Mouse (Mus musculus) cerebellum, postnatal 4 days (tissue): ENCODE data around the gene Plekha6.

ENCODE experiments used
- DNase-seq, 2 experiments: peaks; one replicate each; pipeline ENCODE4 v3.0.0; 2022; ENCODE audit warnings: low spot score in 2 of 2, mixed read lengths in 1 of 2

Gene Plekha6

DNA sequence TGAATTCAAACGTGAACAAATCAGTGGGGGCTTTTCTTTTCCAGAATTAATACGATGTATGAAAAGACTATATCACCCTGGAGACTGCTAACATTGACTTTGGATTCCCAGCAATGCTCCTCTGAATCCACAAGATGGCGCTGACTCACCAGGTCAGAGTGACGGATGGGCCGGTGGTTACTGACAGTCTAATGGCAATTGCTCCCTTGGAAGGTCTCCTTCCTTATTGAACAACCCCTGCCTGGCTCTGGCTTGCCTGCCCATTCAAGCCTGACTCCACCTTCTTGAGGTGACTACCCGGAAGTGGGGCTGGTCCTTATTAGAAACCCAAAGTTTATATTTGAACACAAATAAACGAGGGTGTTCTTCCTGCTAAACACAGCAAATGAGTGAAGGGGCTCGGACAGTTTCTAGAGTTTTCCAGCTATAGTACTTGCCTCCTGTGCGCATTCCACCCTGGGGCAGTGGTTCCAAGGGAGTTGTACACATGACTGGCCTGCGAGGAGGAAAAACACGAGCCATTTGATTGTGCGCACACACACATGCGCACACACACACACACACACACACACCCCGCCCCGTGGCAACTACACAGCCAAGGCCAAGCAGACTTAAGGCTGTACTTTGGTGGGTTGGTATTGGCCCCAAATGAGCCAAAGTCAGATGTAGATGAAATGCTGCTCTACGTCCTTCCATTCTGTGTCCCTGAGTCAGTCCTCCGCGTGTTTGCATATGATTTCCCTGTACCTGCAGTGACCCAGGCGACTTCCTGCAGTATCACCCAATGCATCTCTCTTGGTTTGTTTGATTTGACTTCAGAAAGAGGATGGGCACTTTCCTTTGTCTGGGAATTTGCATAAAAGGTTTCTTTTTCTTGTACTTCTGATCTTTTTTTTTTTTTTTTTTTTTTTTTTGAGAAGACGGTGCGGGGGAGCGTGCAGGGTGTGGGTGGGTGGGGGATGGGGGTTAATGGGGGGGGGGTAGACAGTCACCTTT, 17.7 kb upstream of the Plekha6 start:
- DNase-seq, result peak; percentile 36 to 58

DNA sequence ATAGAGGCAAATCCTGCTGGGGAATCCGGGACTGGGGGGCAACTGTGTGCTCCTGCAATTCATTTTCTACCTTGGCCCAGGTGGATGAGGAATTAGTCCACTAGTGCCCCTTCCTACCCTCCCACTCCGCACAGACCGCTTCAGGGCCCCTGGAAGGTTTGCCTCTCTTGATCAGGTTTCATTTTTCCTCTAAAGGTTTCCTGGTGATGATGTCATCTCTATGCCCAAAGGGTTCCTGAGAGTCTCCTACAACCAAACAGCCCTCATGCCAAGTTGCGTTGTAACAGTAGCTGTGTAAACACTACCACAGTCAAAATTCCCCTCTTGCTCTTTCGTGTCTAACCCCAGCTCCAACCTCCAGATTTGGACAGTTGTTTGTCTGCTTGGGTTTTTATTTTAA, 16.7 kb upstream of the Plekha6 start:
- no peak for DNase-seq

DNA sequence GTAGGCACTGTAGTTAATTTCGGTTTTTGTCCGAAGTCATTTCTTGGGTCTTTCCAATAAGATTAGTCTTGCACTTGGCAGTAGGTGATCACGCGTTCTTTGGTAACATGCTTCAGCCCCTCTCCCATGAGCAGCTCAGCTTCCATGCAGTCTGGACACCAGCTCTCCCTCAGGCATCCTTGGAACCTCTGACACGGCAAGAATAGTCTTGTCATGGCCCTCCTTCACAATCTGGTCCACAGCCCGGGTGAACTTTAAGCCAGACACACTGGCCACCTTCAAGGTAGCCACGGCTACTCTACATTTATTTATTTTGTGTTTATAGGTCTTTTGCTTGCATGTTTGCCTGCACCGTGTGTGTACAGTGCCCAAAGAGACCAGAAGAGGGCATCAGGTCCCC, 15.9 kb upstream of the Plekha6 start:
- DNase-seq, result no peak

DNA sequence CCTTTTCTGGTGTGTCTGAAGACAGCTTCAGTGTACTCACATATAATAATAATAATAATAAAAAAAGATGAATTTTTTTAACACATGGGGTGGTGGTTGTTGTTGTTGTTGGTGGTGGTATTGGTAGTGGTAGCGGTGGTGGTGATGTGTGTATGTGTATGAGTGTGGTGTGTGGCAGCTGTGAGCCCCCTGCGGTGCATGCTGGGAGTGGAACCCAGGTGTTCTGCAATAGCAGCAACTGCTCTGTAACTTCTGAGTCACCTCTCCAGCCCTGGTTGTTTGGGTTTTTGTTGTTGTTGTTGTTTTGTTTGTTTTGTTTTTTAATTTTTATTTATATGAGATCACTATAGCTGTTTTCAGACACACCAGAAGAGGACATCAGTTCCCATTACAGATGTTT, 13.5 kb upstream of the Plekha6 start:
- DNase-seq, result no peak

DNA sequence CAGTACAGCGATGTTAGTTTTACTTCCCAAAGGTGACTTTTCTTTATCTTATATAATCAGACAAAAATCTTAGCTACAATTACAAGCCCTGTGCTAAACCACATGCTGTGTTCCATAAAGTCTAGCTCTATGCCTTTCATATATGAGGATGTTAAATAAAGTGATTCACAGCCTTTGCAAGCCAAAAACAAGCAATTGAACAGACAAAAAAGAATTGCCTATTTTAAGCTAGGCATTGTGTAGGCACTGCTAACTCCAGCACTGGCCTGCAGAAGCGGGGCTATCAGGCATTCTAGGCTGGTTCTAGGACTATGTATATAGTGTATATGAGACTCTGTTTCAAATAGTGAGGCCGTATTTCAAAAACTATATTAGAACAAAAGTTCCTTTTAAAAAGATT, 11.8 kb upstream of the Plekha6 start:
- DNase-seq, result no peak

DNA sequence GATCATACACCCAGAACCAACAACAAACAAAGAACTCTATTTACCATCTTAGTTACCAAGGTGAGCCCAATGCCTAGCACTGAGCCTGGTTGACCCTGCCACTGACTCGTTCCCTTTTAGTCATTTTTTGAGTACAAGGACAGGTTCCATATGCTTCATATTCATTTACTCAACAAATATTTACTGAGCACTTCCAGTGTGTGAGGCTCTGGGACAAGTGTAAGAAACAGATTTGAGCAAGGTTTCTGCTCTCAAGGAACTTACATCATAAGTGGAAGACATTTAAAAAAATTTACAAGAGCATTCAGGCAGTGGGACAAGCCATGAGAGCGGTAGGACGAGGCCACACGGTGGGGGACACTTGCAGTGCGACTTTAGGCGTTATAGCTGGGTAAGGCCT, 8.7 kb upstream of the Plekha6 start:
- DNase-seq, result no peak

DNA sequence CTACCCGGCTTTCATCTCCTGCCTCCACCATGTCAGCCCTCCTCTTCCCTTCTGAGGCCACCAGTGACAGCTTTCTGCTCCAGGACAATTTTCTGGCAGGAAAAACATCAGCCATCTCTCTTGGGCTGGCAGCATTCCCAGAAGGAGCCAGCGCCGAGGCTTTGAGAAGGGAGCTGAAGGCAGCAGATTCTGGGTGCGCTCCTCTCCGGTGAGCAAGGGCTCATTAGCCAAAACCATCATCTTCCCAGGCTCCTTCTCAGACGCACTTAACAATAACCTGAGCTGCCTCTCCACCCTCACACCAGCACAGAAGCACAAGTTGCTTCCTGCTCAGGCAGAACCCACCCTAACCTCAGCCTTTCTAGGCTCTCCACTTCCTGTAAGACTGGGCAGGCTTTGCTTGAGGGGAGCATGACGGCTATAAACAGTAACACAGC, 4.9 kb upstream of the Plekha6 start:
- DNase-seq, result peak in 1 of 2 experiments; percentile 41

DNA sequence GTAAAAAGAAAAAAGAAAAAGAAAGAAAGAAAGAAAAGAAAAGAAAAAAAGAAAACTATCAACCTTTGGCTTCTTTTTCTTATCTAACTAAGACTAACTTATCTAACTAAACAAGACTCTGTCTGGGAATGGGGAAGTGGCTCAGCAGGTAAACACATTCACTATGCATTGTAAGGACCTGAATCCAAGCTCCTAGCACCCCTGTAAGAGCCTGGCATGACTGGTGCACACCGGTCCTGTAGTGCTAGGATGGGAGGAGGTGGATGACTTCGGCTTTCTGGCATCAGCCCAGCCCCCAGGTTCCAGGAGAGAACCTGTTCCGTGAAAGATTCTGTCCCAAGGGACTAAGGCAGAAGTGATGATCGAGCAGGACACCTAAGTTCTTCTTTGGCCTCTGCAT, 2.5 kb upstream of the Plekha6 start:
- DNase-seq, result no peak

GRCm38 (mm10) chr1:133162046-133162445, 2.0 kb upstream of the Plekha6 start:
- DNase-seq, result no peak

DNA sequence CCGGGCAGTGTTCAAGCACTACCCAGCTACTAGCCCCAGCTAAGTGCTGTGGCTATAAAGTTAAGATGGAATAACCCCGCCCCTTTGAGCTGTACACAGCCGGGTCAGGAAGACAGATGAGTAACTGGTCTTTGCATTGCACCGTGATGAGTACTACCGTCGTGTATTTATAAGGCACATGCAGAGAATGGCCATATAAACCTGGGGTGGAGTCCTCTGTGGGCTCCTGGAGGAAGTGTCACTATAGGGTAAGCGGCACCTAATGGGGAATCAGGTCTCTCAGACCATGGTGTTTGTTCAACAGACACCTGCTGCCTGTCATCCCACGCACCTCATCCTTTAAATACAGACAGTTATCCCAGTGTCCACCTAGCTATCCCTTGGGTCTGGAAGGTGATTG, 1.0 kb upstream of the Plekha6 start:
- DNase-seq, result no peak

DNA sequence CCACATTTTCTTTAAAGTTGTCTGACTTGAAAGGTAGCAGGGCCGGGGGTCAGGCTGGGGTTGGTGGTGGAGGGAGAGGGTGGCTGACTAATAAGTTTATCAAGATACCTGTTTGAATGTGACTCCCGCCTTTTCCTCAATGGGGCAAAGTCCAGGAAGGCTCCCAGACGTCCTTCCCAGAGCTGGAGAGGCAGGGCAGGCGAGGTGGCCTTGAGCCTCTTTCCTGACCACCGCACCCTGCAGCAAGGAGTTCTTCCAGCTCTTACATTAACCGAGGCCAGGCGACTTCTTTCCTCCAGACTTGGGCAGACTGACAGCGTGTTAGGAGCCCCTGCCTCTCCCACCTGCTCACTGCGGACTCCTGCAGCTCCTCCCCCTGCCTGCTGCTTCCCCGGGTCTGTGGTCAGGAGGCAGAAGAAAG, 591 bp downstream of the Plekha6 start:
- no peak for DNase-seq

- DNase-seq, result no peak
These were observed 1.1 kb downstream of the Plekha6 start for GRCm38 (mm10) chr1:133165111-133165510.

- DNase-seq, result no peak
These were observed 4.5 kb downstream of the Plekha6 start for GRCm38 (mm10) chr1:133168318-133169060.

- DNase-seq, result no peak
These were observed 6.2 kb downstream of the Plekha6 start for GRCm38 (mm10) chr1:133170196-133170595.

DNA sequence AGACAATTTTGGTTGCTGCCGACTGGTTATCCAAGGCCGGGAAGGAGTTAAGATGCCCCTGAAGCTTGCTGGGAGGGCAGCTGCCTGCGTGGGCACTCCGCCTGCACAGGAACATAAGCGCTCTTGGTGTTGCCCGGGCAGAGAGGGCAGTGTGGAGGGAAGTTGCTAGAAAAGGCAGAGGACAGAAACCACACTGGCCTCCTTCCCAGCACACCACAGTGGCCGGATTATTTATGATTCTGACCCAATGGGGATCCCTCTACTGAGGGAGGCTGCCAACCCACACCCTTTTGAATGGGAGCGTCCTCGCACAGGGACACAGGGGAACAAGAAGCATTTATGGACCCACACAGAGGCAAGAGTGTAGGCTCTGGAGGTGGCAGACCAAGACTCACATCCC, 7.3 kb downstream of the Plekha6 start:
- DNase-seq, result peak in 1 of 2 experiments; percentile 30

- DNase-seq, result no peak
These were observed 11.1 kb downstream of the Plekha6 start for GRCm38 (mm10) chr1:133175150-133175549.

- DNase-seq, result peak in 1 of 2 experiments; percentile 77
These were observed 13.6 kb downstream of the Plekha6 start for GRCm38 (mm10) chr1:133177480-133178172.

DNA sequence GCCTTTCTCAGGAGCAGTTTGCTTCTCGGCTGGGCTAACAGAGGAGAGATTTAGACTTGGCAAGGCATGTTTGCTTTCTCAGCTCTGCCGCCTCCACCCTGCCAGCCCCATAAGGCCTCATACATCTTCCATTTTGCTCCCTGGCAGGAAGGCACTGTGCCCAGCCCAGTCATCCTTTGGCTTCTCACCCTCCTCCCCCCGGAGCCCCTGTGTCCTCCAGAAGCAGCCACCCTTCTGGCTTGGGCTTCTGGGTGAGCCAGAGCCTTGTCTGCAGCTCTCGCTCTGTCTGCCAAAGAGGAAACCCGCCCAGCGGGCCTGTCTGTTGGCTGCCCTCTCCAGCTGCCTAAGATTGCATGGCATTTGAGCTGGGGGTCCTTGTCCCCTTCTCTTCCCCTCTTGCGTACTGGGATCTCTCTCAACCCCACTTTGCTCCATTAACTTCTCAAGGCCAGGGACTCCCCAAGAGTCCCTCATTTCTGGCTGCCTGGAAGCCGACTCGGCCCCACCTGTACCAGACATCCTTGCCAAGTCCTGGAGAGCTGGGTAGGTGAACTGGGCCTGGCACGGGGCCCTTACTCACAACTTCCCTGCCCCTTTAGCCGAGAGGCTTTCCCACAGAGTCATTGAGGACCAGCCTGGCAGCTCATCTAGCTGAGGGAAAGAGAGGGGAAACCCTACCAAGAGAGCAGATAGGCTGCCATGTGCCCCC, 14.9 kb downstream of the Plekha6 start:
- DNase-seq, result peak; percentile 41 to 77

GRCm38 (mm10) chr1:133181072-133182015, 17.3 kb downstream of the Plekha6 start:
- peak; percentile 72 to 84 for DNase-seq

DNA sequence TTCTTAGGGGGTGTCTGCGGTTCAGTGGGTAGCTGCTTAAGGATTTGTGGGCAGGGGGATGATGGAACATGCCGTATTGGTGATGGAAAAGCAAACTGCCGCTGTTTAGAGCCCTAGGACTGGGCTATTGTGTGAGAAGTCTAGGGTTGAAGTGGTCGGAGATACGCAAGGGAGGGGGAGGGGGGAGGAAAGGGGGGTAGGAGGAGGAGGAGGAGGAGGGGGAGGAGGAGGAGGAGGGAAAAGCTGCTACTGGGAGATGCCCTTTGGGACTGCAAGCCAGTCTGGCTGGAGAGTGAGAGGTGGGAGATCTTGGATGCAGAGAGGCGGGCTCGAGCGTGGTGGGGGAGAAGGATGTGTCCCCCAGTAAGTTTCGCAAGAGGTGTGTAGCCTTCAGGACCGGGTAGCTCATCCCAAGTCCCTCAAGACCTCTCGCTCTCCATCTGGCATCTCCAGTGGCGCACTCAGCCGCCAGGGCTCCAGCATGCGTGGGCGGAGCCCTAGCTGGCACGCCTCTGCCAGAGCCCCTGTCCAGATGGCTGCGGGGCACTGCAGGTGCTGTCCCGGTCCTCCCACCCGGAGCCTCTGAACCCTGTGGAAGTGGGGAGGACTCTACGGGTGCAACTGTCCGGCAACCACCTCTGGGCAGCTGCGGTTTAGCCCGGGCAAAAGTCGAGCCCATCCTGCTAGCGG, 18.2 kb downstream of the Plekha6 start:
- peak in 1 of 2 experiments; percentile 74 for DNase-seq
